Mouse (Mus musculus): ENCODE measurements around the gene Ninj1.

Ninj1 gene

GRCm38 (mm10) chr13:49171729-49172128 lies 15.6 kb upstream of the Ninj1 start:
- 42% methylated on average over 1 of the region's 1 CpGs for WGBS

DNA sequence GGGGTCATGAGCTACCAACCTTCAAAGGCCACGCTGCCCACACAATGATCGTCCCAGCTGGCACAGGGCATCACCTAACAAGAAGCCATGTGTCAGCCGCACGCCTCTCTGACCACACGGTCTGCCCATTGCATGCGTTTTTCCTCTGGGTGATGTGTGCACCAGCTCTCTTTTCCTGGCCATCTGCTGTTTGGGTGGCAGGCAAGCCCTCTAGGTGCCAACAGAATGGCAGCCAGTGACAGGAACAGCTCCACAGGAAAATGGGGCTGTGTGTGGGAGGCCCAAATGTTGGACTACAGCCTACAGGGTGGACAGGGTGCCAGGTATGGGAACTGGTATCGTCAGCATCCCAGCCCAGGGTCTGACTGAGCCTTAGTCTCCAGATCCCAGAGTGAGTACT lies 14.9 kb upstream of the Ninj1 start:
- 45% methylated on average over 7 of the region's 7 CpGs for WGBS

- 11% methylated on average over 12 of the region's 12 CpGs for WGBS
These were observed 14.2 kb upstream of the Ninj1 start for GRCm38 (mm10) chr13:49172971-49173596.

- WGBS, result 76% methylated on average over 10 of the region's 10 CpGs
These were observed 11.8 kb upstream of the Ninj1 start for GRCm38 (mm10) chr13:49175509-49175908.

- WGBS, result 48% methylated on average over 19 of the region's 19 CpGs
These were observed 8.3 kb upstream of the Ninj1 start for GRCm38 (mm10) chr13:49178839-49179585.

DNA sequence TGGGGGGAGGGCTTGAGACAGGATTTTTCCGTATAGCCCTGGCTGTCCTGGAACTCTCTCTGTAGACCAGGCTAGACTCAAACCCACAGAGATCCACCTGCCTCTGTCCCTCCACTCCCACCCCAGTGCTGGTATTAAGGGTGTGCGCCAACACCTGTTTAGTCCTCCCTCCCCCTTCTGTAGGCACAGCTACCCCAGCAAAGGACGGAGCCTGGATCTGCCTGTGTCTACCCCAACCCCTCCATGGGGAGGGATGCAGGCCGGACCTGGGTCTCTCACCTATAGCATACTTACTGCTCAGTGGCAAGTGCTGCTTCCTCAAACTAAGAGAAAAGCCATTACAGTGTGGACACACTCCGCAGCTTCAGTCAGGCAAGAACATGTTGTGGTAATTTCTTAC lies 7.0 kb upstream of the Ninj1 start:
- WGBS, result 96% methylated on average over 5 of the region's 5 CpGs

DNA sequence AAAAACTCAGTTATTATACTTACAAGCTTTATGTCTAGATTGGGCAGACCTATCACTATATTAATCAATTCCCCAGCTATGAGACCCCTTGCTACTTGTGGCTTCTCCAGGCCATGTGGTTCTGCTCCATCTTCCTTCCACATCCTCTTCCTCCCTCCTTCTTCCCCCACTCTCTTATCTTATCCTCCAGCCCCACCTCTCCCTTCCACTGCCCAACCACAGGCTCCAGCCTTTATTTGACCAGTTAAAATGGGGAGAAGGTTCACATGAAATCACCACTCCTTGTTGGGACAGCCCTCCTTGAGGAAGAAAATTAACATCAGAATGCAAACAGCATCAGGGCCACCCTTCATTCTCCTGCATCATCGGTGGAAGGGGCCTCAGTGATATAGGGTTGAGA lies 6.6 kb upstream of the Ninj1 start:
- 86% methylated on average over 1 of the region's 1 CpGs for WGBS

GRCm38 (mm10) chr13:49181411-49181984 lies 5.8 kb upstream of the Ninj1 start:
- 91% methylated on average over 3 of the region's 3 CpGs for WGBS

GRCm38 (mm10) chr13:49183161-49183560 lies 4.1 kb upstream of the Ninj1 start:
- WGBS, result 72% methylated on average over 5 of the region's 5 CpGs

GRCm38 (mm10) chr13:49183646-49184045 lies 3.6 kb upstream of the Ninj1 start:
- WGBS, result 61% methylated on average over 5 of the region's 5 CpGs

- 28% methylated on average over 11 of the region's 11 CpGs for WGBS
These were observed 442 bp upstream of the Ninj1 start for GRCm38 (mm10) chr13:49186798-49187287.

DNA sequence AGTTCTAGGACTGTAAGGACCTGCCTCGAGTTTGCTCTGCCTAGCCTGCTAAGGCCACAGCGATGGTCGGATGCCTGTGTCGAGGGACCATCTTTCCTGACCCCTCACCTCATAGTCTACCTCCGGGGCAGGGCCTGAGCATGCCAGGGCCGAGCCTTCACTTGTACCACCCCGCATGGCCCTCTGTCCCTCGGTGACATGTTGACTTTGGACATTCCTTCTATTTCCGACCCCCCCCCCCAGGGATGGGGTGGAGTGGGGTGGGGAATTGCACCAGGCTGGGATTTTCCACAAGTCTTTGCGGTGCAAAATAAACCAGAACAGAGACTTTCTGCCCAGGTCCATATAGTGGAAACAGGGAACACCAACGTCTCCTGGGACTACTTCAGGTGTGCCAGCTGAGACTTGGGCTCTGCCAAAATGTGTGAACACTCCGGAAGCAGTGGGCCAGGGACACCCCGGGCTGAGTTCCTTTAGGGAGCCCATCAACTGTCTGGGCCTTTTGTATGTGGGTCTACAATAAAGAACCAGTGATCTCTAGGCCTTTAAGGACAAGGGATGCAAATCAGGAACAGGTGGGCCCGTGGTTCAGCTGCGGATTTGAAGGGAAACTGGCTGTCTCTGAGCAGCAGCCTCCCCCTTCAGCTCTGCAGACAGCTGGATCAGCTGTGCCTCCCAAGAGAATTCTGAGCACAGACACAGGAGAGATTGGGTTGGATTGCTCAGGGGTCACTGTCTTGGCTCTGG lies 1.1 kb downstream of the Ninj1 start:
- 25% methylated on average over 15 of the region's 15 CpGs for WGBS

GRCm38 (mm10) chr13:49188966-49189360 lies 1.7 kb downstream of the Ninj1 start:
- WGBS, result 64% methylated on average over 2 of the region's 2 CpGs

DNA sequence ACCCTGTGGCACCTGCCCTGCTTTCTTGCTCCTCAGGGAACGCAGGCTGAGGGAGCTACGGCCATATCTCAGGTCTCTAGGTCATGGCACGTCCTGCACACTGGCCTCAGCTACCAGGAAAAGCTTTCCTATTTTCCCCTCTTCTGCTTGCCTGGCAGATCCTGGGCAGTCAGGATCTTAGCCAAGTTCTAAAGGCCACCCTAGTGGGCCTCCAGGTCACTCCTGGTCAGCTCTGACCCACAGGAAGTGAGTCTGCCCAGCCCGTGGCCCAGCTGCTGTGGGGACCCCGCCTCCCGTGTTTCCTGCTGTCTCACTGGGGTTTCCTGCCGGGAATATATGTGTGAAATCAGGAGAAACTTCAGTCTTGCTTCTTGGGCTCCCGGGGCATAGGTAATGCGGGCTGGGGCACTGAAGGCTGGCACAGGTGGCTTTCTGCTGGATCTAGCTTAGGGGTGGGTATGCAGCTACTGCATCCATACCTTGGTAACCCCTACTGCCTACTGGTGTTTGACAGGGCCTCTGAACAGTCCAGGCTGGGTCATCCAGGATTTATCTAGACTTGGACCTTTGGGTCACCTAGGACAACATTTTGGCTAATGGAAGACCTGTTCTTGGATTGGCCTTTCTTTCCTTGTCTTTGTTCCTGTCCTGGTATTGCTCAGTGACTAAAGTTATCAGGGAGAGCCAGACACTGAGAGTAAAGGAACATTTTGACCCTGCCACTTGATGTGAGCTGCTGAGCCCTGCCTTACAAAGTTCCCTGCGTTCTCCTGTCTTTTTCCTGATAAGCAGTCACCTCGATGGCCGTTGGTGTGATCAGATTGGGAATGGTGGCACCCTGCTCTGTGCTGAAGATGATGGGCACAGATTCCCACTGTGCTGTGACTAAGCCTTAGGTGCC lies 2.9 kb downstream of the Ninj1 start:
- 78% methylated on average over 12 of the region's 12 CpGs for WGBS

DNA sequence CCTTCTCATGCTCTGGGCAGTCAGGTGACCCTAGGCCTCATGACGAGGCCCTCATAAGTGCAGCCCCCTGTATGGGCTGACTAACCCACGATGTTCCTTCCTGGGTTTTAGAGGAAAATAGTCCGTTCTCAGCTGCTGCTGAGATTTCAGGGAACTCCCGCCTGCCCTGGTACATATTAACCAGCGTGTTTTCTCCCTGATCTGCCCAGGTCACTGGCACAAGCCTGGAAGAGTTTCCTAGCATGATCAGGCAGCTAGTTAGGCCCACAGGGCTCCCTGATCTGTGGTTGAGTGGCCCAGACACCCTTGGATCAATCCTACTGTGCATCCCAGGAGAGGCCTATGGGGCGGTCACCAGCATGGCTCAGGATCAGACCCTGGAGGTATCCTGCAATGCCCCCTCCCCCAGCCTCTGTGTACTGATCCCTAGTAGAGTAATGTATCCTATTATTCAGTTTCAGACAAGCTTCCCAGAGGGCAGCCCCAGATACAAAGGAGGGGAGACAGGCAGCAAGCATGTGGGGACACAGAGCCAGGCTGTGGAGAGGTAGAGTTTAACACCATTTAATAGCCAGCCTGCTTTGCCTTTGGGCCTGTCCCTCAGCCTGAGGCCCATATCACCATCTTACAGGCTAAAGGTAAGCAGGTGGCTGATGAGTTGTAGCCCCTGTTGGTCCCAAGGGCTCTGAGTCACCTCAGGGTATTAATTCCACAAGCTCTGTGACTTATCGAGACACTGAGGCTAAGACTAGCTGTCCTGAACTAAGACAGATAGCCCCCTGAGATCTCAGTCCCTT lies 3.8 kb downstream of the Ninj1 start:
- 91% methylated on average over 7 of the region's 7 CpGs for WGBS

- 84% methylated on average over 5 of the region's 5 CpGs for WGBS
These were observed 4.4 kb downstream of the Ninj1 start for GRCm38 (mm10) chr13:49191673-49192035.

GRCm38 (mm10) chr13:49192156-49192855 lies 5.0 kb downstream of the Ninj1 start:
- 80% methylated on average over 16 of the region's 16 CpGs for WGBS

DNA sequence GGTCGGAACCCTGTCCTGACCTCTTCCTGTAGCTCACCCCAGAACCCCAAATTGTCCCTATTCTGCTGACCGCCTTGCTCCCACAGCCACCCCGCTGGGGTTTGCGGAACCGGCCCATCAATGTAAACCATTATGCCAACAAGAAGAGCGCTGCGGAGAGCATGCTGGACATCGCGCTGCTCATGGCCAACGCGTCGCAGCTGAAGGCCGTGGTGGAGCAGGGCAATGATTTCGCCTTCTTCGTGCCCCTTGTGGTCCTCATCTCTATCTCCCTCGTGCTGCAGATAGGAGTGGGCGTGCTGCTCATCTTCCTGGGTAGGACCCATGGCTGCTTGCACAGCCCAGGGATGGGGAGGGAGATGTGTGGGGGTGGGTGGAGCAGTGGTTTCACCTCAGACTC lies 6.4 kb downstream of the Ninj1 start:
- WGBS, result 97% methylated on average over 17 of the region's 17 CpGs

- 96% methylated on average over 13 of the region's 13 CpGs for WGBS
These were observed 7.5 kb downstream of the Ninj1 start for GRCm38 (mm10) chr13:49194811-49195210.

DNA sequence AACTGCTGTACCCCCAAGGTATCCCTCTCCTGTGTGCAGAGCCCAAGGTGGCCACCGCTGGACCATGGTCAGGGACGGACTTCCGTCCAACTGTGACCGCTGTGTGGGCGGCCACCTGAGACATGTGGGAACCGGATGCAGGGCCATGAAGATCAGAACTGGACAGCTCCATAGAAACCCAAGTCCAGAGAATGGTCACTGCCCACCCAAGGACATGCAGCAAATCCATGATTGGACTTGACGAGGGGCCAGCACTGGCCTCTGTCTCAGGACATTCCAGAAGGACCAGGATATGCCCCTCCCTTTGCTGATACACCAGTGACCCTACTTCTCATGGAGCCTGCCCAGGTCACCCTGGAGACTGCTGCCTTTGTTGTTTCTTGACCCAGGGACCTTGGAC lies 8.4 kb downstream of the Ninj1 start:
- WGBS, result 94% methylated on average over 7 of the region's 7 CpGs
